8 mouse cellular contexts compared by ENCODE assay signal in genomic region chr3:90652878-90653508, GRCm38 (mm10). TPM values are rescaled to one million over a fixed set of nuclear protein-coding genes. Genes with fewer than 3 reads are reported as not detected.
A peak's percentile ranks its signal among the peaks of the same experiment; 100 is the strongest.
DNase-seq lines count a peak whose midpoint lies in the region; ATAC-seq and TF ChIP-seq lines count a peak whose summit lies in the region.

No protein-coding gene starts in this region.

- CTCF ChIA-PET in Patski (lab: Charles Lee), result interaction anchor here (0.6 to 5.4 kb wide), 43 partner anchors 9 to 242 kb away, joined by 3 to 50 read pairs (median 4); partner anchors contain the start of genes Chtop, S100a14, S100a3 and S100a4

- POLR2A ChIA-PET in Patski (lab: Charles Lee), result interaction anchor here (0.8 to 1.0 kb wide), 2 partner anchors 144 to 152 kb away, joined by 3 to 4 read pairs; partner anchors contain the start of gene Chtop

- H3K27me3 ChIP-seq in Patski, result no peaks in the 10 kb centered on the region

- in situ Hi-C loops in Patski (cut with MboI; ENCODE audit: low pct_unique_long_range_greater_than_20kb), result no loop called here

- TF ChIP-seq CTCF in Patski (IDR thresholded peaks at IDR 0.05), result peak; percentile 99

- DNase-seq in Patski (ENCODE audit: low read depth, low spot score), result peak; percentile 44
- peak; percentile 62 for DNase-seq in cerebellum, adult 9-10 months
- peak; percentile 51 to 79 for DNase-seq in frontal cortex, postnatal 14 days (ENCODE audit: low spot score in 2 of 2)
- DNase-seq in hindlimb bud, embryonic 11.5 days (ENCODE audit: extremely low spot score, low read depth, low spot score), result peak; percentile 47
- peak; percentile 87 to 91 for DNase-seq in left cerebral cortex, adult 18-20 months (ENCODE audit: low spot score in 2 of 2)
- peak; percentile 84 for DNase-seq in right cerebral cortex, postnatal 14 days

- peak; percentile 87 for ATAC-seq in Patski
- peak; percentile 75; the same call in 1 of the 2 replicates for ATAC-seq in megakaryocyte-erythroid progenitor cell, adult 5-6 weeks (replicated peaks; ENCODE audit: low FRiP score, low TSS enrichment, poor library complexity, severe bottlenecking)
- no peak for ATAC-seq in erythroid progenitor cell, adult 5-6 weeks (replicated peaks; ENCODE audit: low FRiP score, poor library complexity, severe bottlenecking)

RNA-seq across cellular contexts. Expression of gene S100a7a, which starts 0.8 kb away (rescaled TPM):
- 4.9 TPM for polyA plus RNA-seq in Patski (2021)
- total RNA-seq in left cerebral cortex, adult 18-20 months (2021), result 1 to 10 TPM; 1.0 to 1.1 TPM
- not detected in 2 replicates for total RNA-seq in megakaryocyte-erythroid progenitor cell, adult 5-6 weeks (2014; fragmentation: Nextera tagmentation)
- not detected in 2 replicates for total RNA-seq in megakaryocyte-erythroid progenitor cell, adult 5-6 weeks (2017)
- not detected in 2 replicates for total RNA-seq in erythroid progenitor cell, adult 5-6 weeks (2015; ENCODE audit: low replicate concordance)
- not detected in 2 replicates for total RNA-seq in erythroid progenitor cell, adult 5-6 weeks (2017; ENCODE audit: low replicate concordance)

RNA-seq across cellular contexts. Expression of gene S100a8, which starts 15.8 kb away (rescaled TPM):
- not detected for polyA plus RNA-seq in Patski (2021)
- 1 to 10 TPM in 1 of 2 experiments, not detected in 1; 2.6 TPM for total RNA-seq in left cerebral cortex, adult 18-20 months (2021)
- 8.8 and 1,388 TPM in 2 replicates for total RNA-seq in megakaryocyte-erythroid progenitor cell, adult 5-6 weeks (2014; fragmentation: Nextera tagmentation)
- 75.2 and 207 TPM in 2 replicates for total RNA-seq in megakaryocyte-erythroid progenitor cell, adult 5-6 weeks (2017)
- total RNA-seq in erythroid progenitor cell, adult 5-6 weeks (2015; ENCODE audit: low replicate concordance), result 5,294 and 6,274 TPM in 2 replicates
- 2,245 and 2,738 TPM in 2 replicates for total RNA-seq in erythroid progenitor cell, adult 5-6 weeks (2017; ENCODE audit: low replicate concordance)

RNA-seq across cellular contexts. Expression of gene S100a6, which starts 40.3 kb away (rescaled TPM):
- 10,815 TPM for polyA plus RNA-seq in Patski (2021)
- 10 to 100 TPM; 30.8 to 37.4 TPM for total RNA-seq in left cerebral cortex, adult 18-20 months (2021)
- 2.0 and 21.9 TPM in 2 replicates for total RNA-seq in megakaryocyte-erythroid progenitor cell, adult 5-6 weeks (2014; fragmentation: Nextera tagmentation)
- total RNA-seq in megakaryocyte-erythroid progenitor cell, adult 5-6 weeks (2017), result 0.94 TPM in 1 of 2 replicates, not detected in the other
- 132 and 138 TPM in 2 replicates for total RNA-seq in erythroid progenitor cell, adult 5-6 weeks (2015; ENCODE audit: low replicate concordance)
- 41.6 and 73.8 TPM in 2 replicates for total RNA-seq in erythroid progenitor cell, adult 5-6 weeks (2017; ENCODE audit: low replicate concordance)

RNA-seq across cellular contexts. Expression of gene S100a9, which starts 42.5 kb away (rescaled TPM):
- not detected for polyA plus RNA-seq in Patski (2021)
- 1 to 10 TPM in 1 of 2 experiments, not detected in 1; 1.6 TPM for total RNA-seq in left cerebral cortex, adult 18-20 months (2021)
- total RNA-seq in megakaryocyte-erythroid progenitor cell, adult 5-6 weeks (2014; fragmentation: Nextera tagmentation), result 1.1 and 1,636 TPM in 2 replicates
- total RNA-seq in megakaryocyte-erythroid progenitor cell, adult 5-6 weeks (2017), result 59.5 and 143 TPM in 2 replicates
- total RNA-seq in erythroid progenitor cell, adult 5-6 weeks (2015; ENCODE audit: low replicate concordance), result 7,257 and 9,005 TPM in 2 replicates
- total RNA-seq in erythroid progenitor cell, adult 5-6 weeks (2017; ENCODE audit: low replicate concordance), result 2,061 and 2,234 TPM in 2 replicates

RNA-seq across cellular contexts. Expression of gene S100a5, which starts 44.7 kb away (rescaled TPM):
- polyA plus RNA-seq in Patski (2021), result not detected
- not detected for total RNA-seq in left cerebral cortex, adult 18-20 months (2021)
- total RNA-seq in megakaryocyte-erythroid progenitor cell, adult 5-6 weeks (2014; fragmentation: Nextera tagmentation), result not detected in 2 replicates
- total RNA-seq in megakaryocyte-erythroid progenitor cell, adult 5-6 weeks (2017), result not detected in 2 replicates
- total RNA-seq in erythroid progenitor cell, adult 5-6 weeks (2015; ENCODE audit: low replicate concordance), result not detected in 2 replicates
- total RNA-seq in erythroid progenitor cell, adult 5-6 weeks (2017; ENCODE audit: low replicate concordance), result not detected in 2 replicates
